Mouse (Mus musculus): Measurements from ENCODE around the gene Gm21760. TPM values are rescaled to one million over a fixed set of nuclear protein-coding genes. Genes with fewer than 3 reads are reported as not detected.
"Not testable (repeated sequence)": the region's sequence is repeated elsewhere in the genome, so short reads cannot be mapped to it uniquely, and the experiment has no call there.

The Gm21760 gene
- not detected in 2 replicates for polyA plus RNA-seq (2014; fragmentation: Nextera tagmentation; extraction: Ambion mirVana)

DNA sequence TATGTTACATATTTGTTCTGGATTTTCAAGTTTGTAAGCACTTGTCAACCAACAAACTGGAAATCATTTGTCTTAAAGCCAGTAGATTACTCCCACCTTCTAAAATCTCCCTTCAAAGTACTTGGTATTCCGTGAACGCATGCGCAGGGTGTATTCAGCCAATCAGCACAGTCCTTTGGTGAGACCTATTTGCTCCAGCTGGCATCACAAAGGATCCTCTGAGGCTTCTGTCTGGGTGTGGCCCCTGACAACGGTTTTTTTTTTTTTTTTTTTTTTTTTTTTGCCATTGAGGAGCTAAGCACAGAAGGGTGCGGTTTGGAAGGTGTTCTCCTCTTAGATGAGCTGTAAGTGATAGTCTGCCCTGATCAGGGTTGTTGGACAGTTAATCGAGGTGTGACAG, at the start of gene Gm21760:
TSS of gene Gm21760 (plus strand) at position 301 of the 400 bp plus-strand sequence.
- H3K27me3 ChIP-seq (ENCODE audit: control insufficient read depth, insufficient read depth, low read length); H3K4me3 ChIP-seq (ENCODE audit: low read depth, low read length); H3K4me2 ChIP-seq (ENCODE audit: low read depth, low read length); H3K9me3 ChIP-seq (replicated peaks; ENCODE audit: control insufficient read depth, low read length); ATAC-seq (replicated peaks; ENCODE audit: insufficient number of reproducible peaks, low FRiP score, low TSS enrichment, low read depth); H3K9ac ChIP-seq (replicated peaks; ENCODE audit: low read length); H3K4me1 ChIP-seq (ENCODE audit: control insufficient read depth, insufficient read depth, low read length); DNase-seq (ENCODE audit: low spot score); H3K27ac ChIP-seq (replicated peaks; ENCODE audit: low read depth, low read length); H3K36me3 ChIP-seq (replicated peaks; ENCODE audit: control insufficient read depth, insufficient read depth, low read depth, low read length): not testable (repeated sequence)
- no CpG with 5 or more reads among the region's 6 CpGs for WGBS
